Mouse (Mus musculus) kidney, postnatal 0 days (tissue): ENCODE measurements at regions not wholly inside any gene's neighbourhood (a gene's known extent, or its start where the extent isn't known, plus 50 kb on each side); places are given as distances from the start of the nearest gene placed in this dataset.

Experiments used
- ATAC-seq: fragments of 200-750 bp; cut with Nextera tagmentation; replicated peaks from 2 replicates; pipeline ENCODE4 v1.8.0; 2017; ENCODE audit warnings: low read depth, moderate number of reproducible peaks, moderate TSS enrichment, moderate library complexity; ENCODE audit not compliant: low FRiP score
- DNase-seq: peaks from one replicate; pipeline ENCODE4 v3.0.0-alpha.2; 2016; ENCODE audit warnings: low spot score
- H3K27ac ChIP-seq: fragments of 300-500 bp; sonication (generic); 2 replicates; pipeline ENCODE4 v1.5.1; 2014; ENCODE audit warnings: mild to moderate bottlenecking
- H3K27me3 ChIP-seq: fragments of 300-500 bp; sonication (generic); 2 replicates; pipeline ENCODE4 v1.6.1; 2014; ENCODE audit warnings: low read length, mixed read lengths; ENCODE audit not compliant: insufficient read depth
- H3K36me3 ChIP-seq: fragments of 300-500 bp; sonication (generic); 2 replicates; pipeline ENCODE4 v1.6.1; 2014; ENCODE audit warnings: low read length, mixed read lengths; ENCODE audit not compliant: insufficient read depth
- H3K4me1 ChIP-seq: fragments of 300-500 bp; sonication (generic); replicated peaks from 2 replicates; pipeline ENCODE4 v1.6.1; 2014; ENCODE audit warnings: antibody characterized with exemption, low read length, mixed read lengths; ENCODE audit not compliant: insufficient read depth
- H3K4me2 ChIP-seq: fragments of 300-500 bp; sonication (generic); 2 replicates; pipeline ENCODE4 v1.6.1; 2014; ENCODE audit warnings: mild to moderate bottlenecking, low read length, moderate library complexity, mixed read lengths
- H3K4me3 ChIP-seq: fragments of 300-500 bp; sonication (generic); replicated peaks from 2 replicates; pipeline ENCODE4 v1.5.1; 2014; ENCODE audit warnings: low read depth, low read length
- H3K9ac ChIP-seq: fragments of 300-500 bp; sonication (generic); 2 replicates; pipeline ENCODE4 v1.6.1; 2014; ENCODE audit warnings: low read depth, low read length
- H3K9me3 ChIP-seq: fragments of 300-500 bp; sonication (generic); replicated peaks from 2 replicates; pipeline ENCODE4 v1.6.1; 2016; ENCODE audit warnings: low read length, inconsistent platforms, mixed read lengths
- CTCF ChIP-seq: IDR thresholded peaks from 2 replicates; pipeline ENCODE4 v1.5.1; 2016; ENCODE audit warnings: antibody characterized with exemption, low read depth, mild to moderate bottlenecking, moderate library complexity
- WGBS: fragments of 180-500 bp; shearing (Covaris S2); extraction: QIAGEN DNeasy Blood & Tissue Kit; methylation state at CpG from one replicate; pipeline ENCODE4 v1.1.7; 2014; 5-methylcytosine and 5-hydroxymethylcytosine counted together

- Histone ChIP-seq H3K9me3 (no peaks in the 10 kb centered on the region), H3K4me2 (no peak overlapping the region), H3K27ac (no peak overlapping the region), H3K9ac (no peak overlapping the region), H3K4me1 (no peaks in the 10 kb centered on the region), H3K4me3 (no peak overlapping the region), H3K36me3 (no peaks in the 10 kb centered on the region), H3K27me3 (no peaks in the 10 kb centered on the region)
- DNase-seq, result no peak
- WGBS, result 71% methylated on average over 9 of the region's 9 CpGs
- no peak for TF ChIP-seq CTCF
- no peak for ATAC-seq
Observed at GRCm38 (mm10) chr10:111608385-111609093, 102.5 kb downstream of the Phlda1 start.

GRCm38 (mm10) chr10:111609889-111610288 is 103.8 kb downstream of the Phlda1 start:
- no peak for TF ChIP-seq CTCF
- 95% methylated on average over 2 of the region's 2 CpGs for WGBS
- no peak for DNase-seq

GRCm38 (mm10) chr10:111619627-111620270 is 113.7 kb downstream of the Phlda1 start:
- no peaks in the 10 kb centered on the region for H3K9me3 ChIP-seq
- no peaks in the 10 kb centered on the region for H3K36me3 ChIP-seq
- no peaks in the 10 kb centered on the region for H3K4me1 ChIP-seq
- no peak overlapping the region for H3K27ac ChIP-seq
- DNase-seq, result no peak
- ATAC-seq, result no peak
- H3K4me2 ChIP-seq, result no peak overlapping the region
- TF ChIP-seq CTCF, result no peak
- 84% methylated on average over 10 of the region's 11 CpGs for WGBS
- H3K27me3 ChIP-seq, result no peaks in the 10 kb centered on the region
- H3K9ac ChIP-seq, result no peak overlapping the region
- H3K4me3 ChIP-seq, result no peak overlapping the region

More at GRCm38 (mm10) chr10:111609889-111610288, 103.8 kb downstream of the Phlda1 start:
- no peak overlapping the region for H3K4me2 ChIP-seq
- no peak for ATAC-seq
- H3K27me3 ChIP-seq, result no peaks in the 10 kb centered on the region
- H3K36me3 ChIP-seq, result no peaks in the 10 kb centered on the region
- no peak overlapping the region for H3K27ac ChIP-seq
- no peaks in the 10 kb centered on the region for H3K9me3 ChIP-seq
- H3K9ac ChIP-seq, result no peak overlapping the region
- H3K4me1 ChIP-seq, result no peaks in the 10 kb centered on the region
- no peak overlapping the region for H3K4me3 ChIP-seq

GRCm38 (mm10) chr10:111620927-111621676 is 115.0 kb downstream of the Phlda1 start:
- no peak for DNase-seq
- no peak overlapping the region for H3K4me3 ChIP-seq
- H3K4me1 ChIP-seq, result no peaks in the 10 kb centered on the region
- no peaks in the 10 kb centered on the region for H3K36me3 ChIP-seq
- no peaks in the 10 kb centered on the region for H3K9me3 ChIP-seq
- no peak overlapping the region for H3K27ac ChIP-seq
- no peak overlapping the region for H3K9ac ChIP-seq
- H3K4me2 ChIP-seq, result no peak overlapping the region
- H3K27me3 ChIP-seq, result no peaks in the 10 kb centered on the region
- TF ChIP-seq CTCF, result no peak
- WGBS, result 74% methylated on average over 11 of the region's 11 CpGs
- ATAC-seq, result no peak

- ATAC-seq, result no peak
- no peak for TF ChIP-seq CTCF
Observed at GRCm38 (mm10) chr10:111622789-111623188, 116.7 kb downstream of the Phlda1 start.

GRCm38 (mm10) chr10:111624021-111624420 is 117.9 kb downstream of the Phlda1 start:
- Histone ChIP-seq H3K9ac (no peak overlapping the region), H3K4me1 (no peaks in the 10 kb centered on the region), H3K4me2 (no peak overlapping the region), H3K9me3 (no peaks in the 10 kb centered on the region), H3K27ac (no peak overlapping the region), H3K36me3 (no peaks in the 10 kb centered on the region), H3K4me3 (no peak overlapping the region), H3K27me3 (no peaks in the 10 kb centered on the region)
- no peak for ATAC-seq
- 41% methylated on average over 2 of the region's 2 CpGs for WGBS
- DNase-seq, result peak; percentile 46
- no peak for TF ChIP-seq CTCF

More at GRCm38 (mm10) chr10:111622789-111623188, 116.7 kb downstream of the Phlda1 start:
- Histone ChIP-seq H3K36me3 (no peaks in the 10 kb centered on the region), H3K27ac (no peak overlapping the region), H3K9ac (no peak overlapping the region), H3K4me2 (no peak overlapping the region), H3K27me3 (no peaks in the 10 kb centered on the region), H3K4me3 (no peak overlapping the region), H3K4me1 (no peaks in the 10 kb centered on the region), H3K9me3 (no peaks in the 10 kb centered on the region)
- 20% methylated on average over 4 of the region's 4 CpGs for WGBS
- DNase-seq, result no peak
